8 mouse cellular contexts compared by ENCODE assay signal in the genomic region with DNA sequence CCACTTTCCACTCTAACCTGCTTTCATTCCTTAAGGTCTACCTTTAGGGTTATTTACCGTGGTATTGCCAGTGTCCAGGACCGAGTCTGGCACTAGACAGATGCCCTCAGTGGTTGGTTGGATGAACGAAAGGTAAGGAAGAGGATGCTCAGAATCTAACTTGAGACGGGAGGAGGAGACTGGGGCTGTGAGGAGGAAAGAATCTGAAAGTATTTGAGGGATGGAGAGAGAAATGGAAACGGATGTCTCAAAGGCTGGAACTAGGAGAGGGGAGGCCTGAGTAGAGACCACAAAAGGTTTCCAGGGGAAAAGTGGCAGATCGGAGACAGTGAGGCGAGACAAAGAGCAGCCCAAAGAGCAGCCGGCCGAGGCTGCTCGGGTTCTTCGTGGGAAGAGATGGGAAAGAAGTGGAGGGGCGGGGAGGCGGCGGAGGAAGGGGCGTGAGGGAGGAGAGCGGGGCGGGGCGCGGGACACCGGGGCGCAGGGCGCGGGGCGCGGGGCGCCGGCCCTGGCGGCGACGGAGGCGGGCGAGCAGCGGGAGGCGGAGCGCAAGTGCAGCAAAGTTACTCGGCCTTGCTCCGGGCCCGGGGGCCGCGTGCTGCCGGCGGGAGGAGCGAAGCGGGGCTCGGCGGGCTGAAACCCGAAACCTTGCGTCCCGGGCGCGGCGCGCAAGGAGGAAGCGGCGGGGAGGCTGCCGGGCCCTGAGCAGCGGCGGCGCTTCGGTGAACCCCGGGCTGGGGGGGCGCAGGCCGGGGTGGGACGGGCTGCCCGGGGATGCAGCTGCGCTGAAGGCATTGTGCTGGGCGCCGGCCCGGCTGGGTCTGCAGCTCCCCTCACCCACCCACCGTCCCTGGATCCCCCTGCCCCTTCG. TPM values are rescaled to one million over a fixed set of nuclear protein-coding genes. Genes with fewer than 3 reads are reported as not detected.
DNase-seq lines count a peak whose midpoint lies in the region; ATAC-seq lines count a peak whose summit lies in the region.

No protein-coding gene starts in this region.

- H3K4me2 ChIP-seq in intestine, embryonic 16.5 days (ENCODE audit: low read depth, low read length) = peak overlapping the region; percentile 94
- H3K4me2 ChIP-seq in liver, embryonic 15.5 days = peak overlapping the region; percentile 73
- H3K4me2 ChIP-seq in neural tube, embryonic 13.5 days = peak overlapping the region; percentile 84

- no peaks in the 10 kb centered on the region for H3K9me3 ChIP-seq in intestine, embryonic 16.5 days (ENCODE audit: control insufficient read depth, low read length)
- H3K9me3 ChIP-seq in liver, embryonic 15.5 days (replicated peaks) = no peaks in the 10 kb centered on the region
- H3K9me3 ChIP-seq in neural tube, embryonic 13.5 days = no peaks in the 10 kb centered on the region

- no peaks in the 10 kb centered on the region for H3K27me3 ChIP-seq in intestine, embryonic 16.5 days (replicated peaks; ENCODE audit: control insufficient read depth, insufficient read depth, low read length)
- H3K27me3 ChIP-seq in liver, embryonic 15.5 days = peaks cover 54% of the 10 kb centered on the region
- no peaks in the 10 kb centered on the region for H3K27me3 ChIP-seq in neural tube, embryonic 13.5 days

- peak overlapping the region; percentile 72 for H3K4me3 ChIP-seq in intestine, embryonic 16.5 days (ENCODE audit: low read length)
- peak overlapping the region; percentile 54 for H3K4me3 ChIP-seq in liver, embryonic 15.5 days (replicated peaks)
- peak overlapping the region; percentile 92 for H3K4me3 ChIP-seq in neural tube, embryonic 13.5 days

- H3K4me1 ChIP-seq in intestine, embryonic 16.5 days (ENCODE audit: control insufficient read depth, insufficient read depth, low read length) = peaks cover 19% of the 10 kb centered on the region; the same call in 1 of the 2 replicates
- H3K4me1 ChIP-seq in liver, embryonic 15.5 days (replicated peaks) = peaks cover 8% of the 10 kb centered on the region; the same call in 1 of the 2 replicates
- H3K4me1 ChIP-seq in neural tube, embryonic 13.5 days (replicated peaks) = peaks cover 49% of the 10 kb centered on the region

- H3K36me3 ChIP-seq in intestine, embryonic 16.5 days (ENCODE audit: control insufficient read depth, insufficient read depth, low read length) = no peaks in the 10 kb centered on the region
- H3K36me3 ChIP-seq in liver, embryonic 15.5 days (replicated peaks) = no peaks in the 10 kb centered on the region
- no peaks in the 10 kb centered on the region for H3K36me3 ChIP-seq in neural tube, embryonic 13.5 days

- H3K27ac ChIP-seq in intestine, embryonic 16.5 days (ENCODE audit: low read length) = peak overlapping the region; percentile 83
- H3K27ac ChIP-seq in liver, embryonic 15.5 days (replicated peaks) = no peak overlapping the region
- H3K27ac ChIP-seq in neural tube, embryonic 13.5 days (replicated peaks) = peak overlapping the region; percentile 92

- DNase-seq in right cerebral cortex, postnatal 10 days (ENCODE audit: low spot score in 2 of 2) = peak; percentile 52 to 56
- no peak for DNase-seq in right cerebral cortex, adult 2 months (ENCODE audit: low spot score in 2 of 2)
- DNase-seq in embryo, embryonic 10 days (ENCODE audit: low spot score) = peak; percentile 76
- DNase-seq in heart, adult 11 months = peak; percentile 97
- peak; percentile 68 for DNase-seq in thymus, postnatal 14 days

- peak overlapping the region; percentile 86 for H3K9ac ChIP-seq in intestine, embryonic 16.5 days (ENCODE audit: low read depth, low read length)
- no peak overlapping the region for H3K9ac ChIP-seq in liver, embryonic 15.5 days
- peak overlapping the region; percentile 96 for H3K9ac ChIP-seq in neural tube, embryonic 13.5 days

- under 1% methylated on average over 46 of the region's 71 CpGs for WGBS in intestine, embryonic 16.5 days
- WGBS in liver, embryonic 15.5 days (ENCODE audit: insufficient replicate concordance) = 2% methylated on average over 65 of the region's 71 CpGs
- under 1% methylated on average over 48 of the region's 71 CpGs for WGBS in neural tube, embryonic 13.5 days

- ATAC-seq in intestine, embryonic 16.5 days = peak; percentile 92
- no peak for ATAC-seq in liver, embryonic 15.5 days (ENCODE audit: insufficient read depth)
- ATAC-seq in neural tube, embryonic 13.5 days (ENCODE audit: low read depth) = peak; percentile 87

RNA-seq across cellular contexts. Expression of gene Gpr161, which starts 14.0 kb away (rescaled TPM):
- 0.69 and 0.81 TPM in 2 replicates for polyA plus RNA-seq in intestine, embryonic 16.5 days (2015; fragmentation: Nextera tagmentation; extraction: Ambion mirVana)
- 0.05 TPM in 2 replicates for polyA plus RNA-seq in liver, embryonic 15.5 days (2015; fragmentation: Nextera tagmentation; extraction: Ambion mirVana)
- 2.9 TPM in 2 replicates for polyA plus RNA-seq in neural tube, embryonic 13.5 days (2015; fragmentation: Nextera tagmentation; extraction: Ambion mirVana)

RNA-seq across cellular contexts. Expression of gene Tiprl, which starts 44.8 kb away (rescaled TPM):
- 77.9 and 83.9 TPM in 2 replicates for polyA plus RNA-seq in intestine, embryonic 16.5 days (2015; fragmentation: Nextera tagmentation; extraction: Ambion mirVana)
- 36.5 and 38.1 TPM in 2 replicates for polyA plus RNA-seq in liver, embryonic 15.5 days (2015; fragmentation: Nextera tagmentation; extraction: Ambion mirVana)
- 122 and 141 TPM in 2 replicates for polyA plus RNA-seq in neural tube, embryonic 13.5 days (2015; fragmentation: Nextera tagmentation; extraction: Ambion mirVana)

Comparison
In these comparisons a context has a peak if more than half of its experiments do, and no peak if none do; other contexts are left out.
1. DNase-seq: peak in right cerebral cortex, postnatal 10 days (2 of 2), embryo, embryonic 10 days (single experiment), heart, adult 11 months (single experiment) and thymus, postnatal 14 days (single experiment); none in right cerebral cortex, adult 2 months (0 of 2).
2. Peak in every context shown above with its lines, with median percentiles within 50 percentile points of each other: H3K4me2 ChIP-seq and H3K4me3 ChIP-seq.